Mouse (Mus musculus): ENCODE data around the gene Asgr1.

DNA sequence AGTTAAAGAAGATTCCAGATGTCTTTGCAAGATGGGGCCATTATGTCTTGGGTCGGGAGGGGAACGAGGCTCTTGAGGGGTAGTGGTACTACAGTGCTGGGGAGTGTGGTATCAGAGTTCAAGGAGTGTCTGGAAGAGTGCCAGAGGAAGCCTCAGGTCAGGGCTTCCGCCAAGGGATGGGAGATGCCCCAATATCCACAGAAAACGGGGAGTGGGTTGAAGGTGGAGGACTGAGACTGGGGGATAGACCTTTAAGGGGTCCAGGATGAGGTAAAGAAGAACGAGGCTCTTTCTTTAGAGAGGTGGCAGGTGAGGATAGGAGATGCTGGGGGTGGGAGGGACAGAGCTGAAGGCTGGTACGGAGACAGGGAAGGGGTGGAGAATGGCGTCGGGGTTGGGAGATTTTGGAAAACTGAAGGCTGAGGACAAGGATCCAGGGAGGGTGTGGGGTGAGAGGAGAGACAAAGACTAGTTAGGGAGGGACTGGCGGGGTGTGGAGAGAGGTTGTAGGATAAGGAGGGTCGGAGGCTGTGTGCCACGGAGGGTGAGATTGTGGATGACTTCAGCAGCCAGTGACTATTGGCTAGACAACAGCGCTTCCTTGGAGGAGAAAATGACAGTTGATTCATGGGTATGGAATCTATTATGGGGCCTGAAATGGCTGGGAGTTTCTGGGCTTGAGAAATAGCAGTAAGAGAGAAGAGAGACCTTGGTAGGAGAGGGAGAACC, 25.3 kb upstream of the Asgr1 start:
- no peak for TF ChIP-seq POLR2A (IDR thresholded peaks at IDR 0.05; ENCODE audit: insufficient read depth, low read depth, low read length)
- no peak for TF ChIP-seq CTCF (IDR thresholded peaks at IDR 0.05)

Measured in heart, adult 2 months (tissue).